Mouse (Mus musculus) thymus, adult 18-20 months (tissue): ENCODE data around the gene Gm1043.

ENCODE experiments used
- DNase-seq, 2 experiments: peaks; one replicate each; pipeline ENCODE4 v3.0.0; 2022; ENCODE audit warnings: mixed read lengths in 2 of 2

Gm1043 gene

GRCm38 (mm10) chr5:37212938-37213708, 128.0 kb downstream of the Gm1043 start:
- DNase-seq = no peak

- DNase-seq = no peak
Observed at GRCm38 (mm10) chr5:37213709-37214103, 128.5 kb downstream of the Gm1043 start.

GRCm38 (mm10) chr5:37214614-37215013, 129.4 kb downstream of the Gm1043 start:
- DNase-seq = no peak

GRCm38 (mm10) chr5:37215276-37215675, 130.1 kb downstream of the Gm1043 start:
- no peak for DNase-seq

- no peak for DNase-seq
Observed at GRCm38 (mm10) chr5:37219615-37220014, 134.4 kb downstream of the Gm1043 start.

- no peak for DNase-seq
Observed at GRCm38 (mm10) chr5:37220575-37220974, 135.4 kb downstream of the Gm1043 start.

- no peak for DNase-seq
Observed at GRCm38 (mm10) chr5:37221563-37221962, 136.4 kb downstream of the Gm1043 start.

- no peak for DNase-seq
Observed at GRCm38 (mm10) chr5:37222316-37222715, 137.1 kb downstream of the Gm1043 start.

- DNase-seq = no peak
Observed at GRCm38 (mm10) chr5:37225708-37226107, 140.5 kb downstream of the Gm1043 start.

- DNase-seq = no peak
Observed at GRCm38 (mm10) chr5:37227956-37228680, 142.9 kb downstream of the Gm1043 start.

GRCm38 (mm10) chr5:37228894-37229293, 143.7 kb downstream of the Gm1043 start:
- DNase-seq = no peak

- DNase-seq = no peak
Observed at GRCm38 (mm10) chr5:37233010-37233557, 147.9 kb downstream of the Gm1043 start.

GRCm38 (mm10) chr5:37238654-37239053, 153.5 kb downstream of the Gm1043 start:
- no peak for DNase-seq

GRCm38 (mm10) chr5:37240550-37240949, 155.4 kb downstream of the Gm1043 start:
- no peak for DNase-seq

- no peak for DNase-seq
Observed at GRCm38 (mm10) chr5:37241224-37241623, 156.1 kb downstream of the Gm1043 start.

- no peak for DNase-seq
Observed at GRCm38 (mm10) chr5:37241651-37242151, 156.5 kb downstream of the Gm1043 start, which contains the start of gene Crmp1. Gene Crmp1, plus strand, starts transcription at chr5:37241940.

GRCm38 (mm10) chr5:37242360-37243168, 157.4 kb downstream of the Gm1043 start:
- DNase-seq = no peak

GRCm38 (mm10) chr5:37243169-37243886, 158.2 kb downstream of the Gm1043 start:
- no peak for DNase-seq

- no peak for DNase-seq
Observed at GRCm38 (mm10) chr5:37244161-37244560, 159.0 kb downstream of the Gm1043 start.

- DNase-seq = no peak
Observed at GRCm38 (mm10) chr5:37244666-37245242, 159.6 kb downstream of the Gm1043 start.

GRCm38 (mm10) chr5:37245651-37246050, 160.5 kb downstream of the Gm1043 start:
- peak; percentile 39 to 48 for DNase-seq
